Mouse (Mus musculus) liver, embryonic 13.5 days (tissue): Measurements from ENCODE around the gene Dnajc12. TPM values are rescaled to one million over a fixed set of nuclear protein-coding genes. Genes with fewer than 3 reads are reported as not detected.
"Not testable (repeated sequence)": the region's sequence is repeated elsewhere in the genome, so short reads cannot be mapped to it uniquely, and the experiment has no call there.

Experiments
- ATAC-seq: fragments of 200-750 bp; cut with Nextera tagmentation; 2 replicates; pipeline ENCODE4 v1.8.0; 2017; ENCODE audit warnings: low read depth, mild to moderate bottlenecking, moderate number of reproducible peaks, moderate library complexity
- DNase-seq: peaks from one replicate; pipeline ENCODE4 v3.0.0; 2022
- H3K27ac ChIP-seq: fragments of 300-500 bp; sonication (generic); 2 replicates; pipeline ENCODE4 v1.5.1; 2015; ENCODE audit warnings: moderate library complexity, mild to moderate bottlenecking, inconsistent platforms
- H3K27me3 ChIP-seq: fragments of 300-500 bp; sonication (generic); 2 replicates; pipeline ENCODE4 v1.6.1; 2015; ENCODE audit warnings: mild to moderate bottlenecking, inconsistent platforms
- H3K36me3 ChIP-seq: fragments of 300-500 bp; sonication (generic); 2 replicates; pipeline ENCODE4 v1.6.1; 2015; ENCODE audit warnings: mild to moderate bottlenecking, inconsistent platforms
- H3K4me1 ChIP-seq: fragments of 300-500 bp; sonication (generic); replicated peaks from 2 replicates; pipeline ENCODE4 v1.6.1; 2015; ENCODE audit warnings: inconsistent platforms
- H3K4me2 ChIP-seq: fragments of 300-500 bp; sonication (generic); 2 replicates; pipeline ENCODE4 v1.6.1; 2015; ENCODE audit warnings: inconsistent platforms, mild to moderate bottlenecking, moderate library complexity
- H3K4me3 ChIP-seq: fragments of 300-500 bp; sonication (generic); replicated peaks from 2 replicates; pipeline ENCODE4 v1.5.1; 2015; ENCODE audit warnings: mild to moderate bottlenecking, inconsistent platforms
- H3K9ac ChIP-seq: fragments of 300-500 bp; sonication (generic); 2 replicates; pipeline ENCODE4 v1.6.1; 2015; ENCODE audit warnings: mild to moderate bottlenecking, inconsistent platforms
- H3K9me3 ChIP-seq: fragments of 300-500 bp; sonication (generic); replicated peaks from 2 replicates; pipeline ENCODE4 v1.6.1; 2016; ENCODE audit warnings: inconsistent platforms
- WGBS: fragments of 180-500 bp; shearing (Covaris S2); methylation state at CpG from one replicate; pipeline ENCODE4 v1.1.7; 2015; ENCODE audit not compliant: insufficient replicate concordance; 5-methylcytosine and 5-hydroxymethylcytosine counted together
- polyA plus RNA-seq: library from polyadenylated mRNA; unstranded; fragments of >200 nt; fragmentation: Nextera tagmentation; extraction: Ambion mirVana; gene quantifications from 2 replicates; pipeline ENCODE4 v1.2.1, GENCODE M21; 2015

The Dnajc12 gene
- polyA plus RNA-seq, 1 experiment from 2014 or later = 16.5 TPM

DNA sequence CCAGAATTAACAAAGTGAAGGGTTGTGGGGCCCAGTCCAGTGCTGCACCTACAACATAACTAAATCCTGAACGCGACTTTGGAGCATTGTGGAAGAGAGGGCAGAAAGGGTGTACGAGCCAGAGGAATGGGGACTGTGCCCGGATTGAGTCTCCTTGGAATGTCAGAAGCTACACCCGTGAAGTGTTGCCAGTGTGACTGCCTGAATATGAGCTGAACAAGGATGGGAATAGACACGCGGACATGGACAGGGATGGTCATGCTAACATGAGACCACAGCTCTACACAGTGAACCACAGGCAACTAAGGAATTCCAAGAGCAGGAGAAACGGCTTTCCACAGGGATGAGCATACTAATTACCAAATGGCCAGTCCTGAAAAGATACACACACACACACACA, 49.9 kb downstream of the Dnajc12 start:
- 79% methylated on average over 8 of the region's 8 CpGs for WGBS
- Histone ChIP-seq H3K9ac (no peak overlapping the region), H3K36me3 (no peaks in the 10 kb centered on the region), H3K4me3 (no peak overlapping the region), H3K4me2 (no peak overlapping the region), H3K27ac (no peak overlapping the region), H3K4me1 (peaks cover 29% of the 10 kb centered on the region), H3K9me3 (no peaks in the 10 kb centered on the region), H3K27me3 (no peaks in the 10 kb centered on the region)
- DNase-seq = no peak
- no peak for ATAC-seq

GRCm38 (mm10) chr10:63432887-63433286, 50.6 kb downstream of the Dnajc12 start:
- Histone ChIP-seq H3K4me3 (no peak overlapping the region), H3K9me3 (no peaks in the 10 kb centered on the region), H3K4me2 (no peak overlapping the region), H3K27ac (no peak overlapping the region), H3K27me3 (no peaks in the 10 kb centered on the region), H3K9ac (no peak overlapping the region), H3K4me1 (peaks cover 26% of the 10 kb centered on the region), H3K36me3 (no peaks in the 10 kb centered on the region)
- 23% methylated on average over 2 of the region's 2 CpGs for WGBS
- ATAC-seq (no peak), DNase-seq (no peak)

DNA sequence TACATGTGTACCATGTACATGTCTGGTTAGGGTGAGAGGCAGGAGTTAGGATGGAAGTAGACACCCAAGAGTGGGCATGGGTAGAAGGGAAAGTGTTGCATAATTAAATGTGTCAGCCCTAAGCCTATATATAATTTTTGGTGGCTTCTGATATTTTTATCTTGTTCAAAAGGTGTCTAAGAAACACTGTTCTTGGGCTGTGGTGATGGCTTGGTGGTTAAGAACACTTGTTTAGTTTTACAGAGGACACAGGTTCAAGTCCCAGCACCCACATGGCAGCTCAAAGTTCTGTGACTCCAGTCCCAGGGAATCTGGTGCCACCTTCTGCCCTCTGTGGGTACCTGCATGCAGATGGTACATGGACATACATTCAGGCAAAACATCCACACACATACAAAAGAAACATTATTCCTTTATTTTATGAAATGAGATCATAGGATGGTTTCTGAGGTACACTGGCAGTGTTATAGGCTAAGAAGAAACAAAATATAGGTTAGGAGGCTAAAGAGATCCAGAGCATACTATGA, 56.6 kb downstream of the Dnajc12 start:
- DNase-seq (no peak), ATAC-seq (no peak)
- Histone ChIP-seq H3K4me1 (0 out of 2 replicates have a peak, but pooled peaks cover 4% of the 10 kb centered on the region), H3K9me3 (no peaks in the 10 kb centered on the region), H3K27ac (no peak overlapping the region), H3K4me2 (no peak overlapping the region), H3K27me3 (no peaks in the 10 kb centered on the region), H3K36me3 (no peaks in the 10 kb centered on the region), H3K4me3 (no peak overlapping the region), H3K9ac (no peak overlapping the region)

- Histone ChIP-seq H3K4me3 (no peak overlapping the region), H3K9ac (no peak overlapping the region), H3K27ac (no peak overlapping the region), H3K36me3 (no peaks in the 10 kb centered on the region), H3K9me3 (no peaks in the 10 kb centered on the region), H3K4me2 (no peak overlapping the region), H3K4me1 (0 out of 2 replicates have a peak, but pooled peaks cover 4% of the 10 kb centered on the region), H3K27me3 (no peaks in the 10 kb centered on the region)
- ATAC-seq = no peak
- DNase-seq = no peak
- WGBS = 33% methylated on average over 7 of the region's 7 CpGs
Observed at GRCm38 (mm10) chr10:63439694-63440228, 57.5 kb downstream of the Dnajc12 start.

DNA sequence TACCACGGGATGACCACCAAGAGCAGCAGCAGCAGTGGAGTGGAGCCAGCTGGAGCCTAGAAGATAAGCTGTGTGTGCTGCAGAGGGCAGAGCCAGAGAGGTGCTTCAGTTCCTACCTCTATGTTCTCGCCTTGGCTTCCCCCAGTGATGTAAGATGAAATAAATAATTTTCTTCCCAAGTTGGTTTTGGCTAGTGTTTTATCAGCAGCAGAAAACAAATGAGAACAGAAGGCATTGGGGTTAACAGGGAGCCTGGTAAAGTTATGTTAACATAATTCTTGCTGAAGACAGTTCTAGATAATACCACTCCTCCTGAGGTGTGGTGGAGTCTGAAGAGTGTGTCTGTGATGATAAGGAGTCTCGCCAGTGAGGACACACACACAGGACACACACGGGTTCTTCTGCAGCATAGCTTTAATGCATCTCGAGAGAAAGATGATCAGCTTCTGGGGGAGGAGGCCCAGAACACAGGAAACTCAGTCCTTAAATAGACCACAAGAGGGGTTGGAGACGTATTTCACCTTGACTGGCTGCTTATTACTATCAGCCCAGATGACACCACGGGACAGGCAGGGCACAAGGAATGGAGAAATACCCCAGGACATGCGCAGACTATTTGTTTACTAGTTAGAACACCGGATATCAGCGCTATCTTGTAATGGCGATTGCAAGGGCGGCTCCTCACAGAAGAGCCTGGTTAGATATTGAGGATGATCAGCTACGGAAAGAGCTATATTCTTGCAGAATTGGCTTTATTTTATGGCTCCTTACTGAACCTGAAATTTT, 62.6 kb downstream of the Dnajc12 start:
- Histone ChIP-seq H3K4me2 (0 out of 2 replicates have a peak overlapping the region, but pooled peaks have one; percentile 14), H3K27ac (peak overlapping the region; percentile 68)
- DNase-seq, H3K4me3 ChIP-seq, H3K4me1 ChIP-seq, H3K9me3 ChIP-seq, H3K36me3 ChIP-seq, H3K27me3 ChIP-seq, H3K9ac ChIP-seq: not testable (repeated sequence)
- WGBS = 55% methylated on average over 13 of the region's 13 CpGs
- ATAC-seq = peak; percentile 96

- Histone ChIP-seq H3K4me1 (no peaks in the 10 kb centered on the region), H3K9ac (no peak overlapping the region), H3K4me2 (no peak overlapping the region), H3K27me3 (no peaks in the 10 kb centered on the region), H3K4me3 (no peak overlapping the region), H3K9me3 (no peaks in the 10 kb centered on the region), H3K27ac (no peak overlapping the region), H3K36me3 (no peaks in the 10 kb centered on the region)
- DNase-seq (no peak), ATAC-seq (no peak)
- 63% methylated on average over 4 of the region's 4 CpGs for WGBS
Observed at GRCm38 (mm10) chr10:63453926-63454325, 71.7 kb downstream of the Dnajc12 start.

DNA sequence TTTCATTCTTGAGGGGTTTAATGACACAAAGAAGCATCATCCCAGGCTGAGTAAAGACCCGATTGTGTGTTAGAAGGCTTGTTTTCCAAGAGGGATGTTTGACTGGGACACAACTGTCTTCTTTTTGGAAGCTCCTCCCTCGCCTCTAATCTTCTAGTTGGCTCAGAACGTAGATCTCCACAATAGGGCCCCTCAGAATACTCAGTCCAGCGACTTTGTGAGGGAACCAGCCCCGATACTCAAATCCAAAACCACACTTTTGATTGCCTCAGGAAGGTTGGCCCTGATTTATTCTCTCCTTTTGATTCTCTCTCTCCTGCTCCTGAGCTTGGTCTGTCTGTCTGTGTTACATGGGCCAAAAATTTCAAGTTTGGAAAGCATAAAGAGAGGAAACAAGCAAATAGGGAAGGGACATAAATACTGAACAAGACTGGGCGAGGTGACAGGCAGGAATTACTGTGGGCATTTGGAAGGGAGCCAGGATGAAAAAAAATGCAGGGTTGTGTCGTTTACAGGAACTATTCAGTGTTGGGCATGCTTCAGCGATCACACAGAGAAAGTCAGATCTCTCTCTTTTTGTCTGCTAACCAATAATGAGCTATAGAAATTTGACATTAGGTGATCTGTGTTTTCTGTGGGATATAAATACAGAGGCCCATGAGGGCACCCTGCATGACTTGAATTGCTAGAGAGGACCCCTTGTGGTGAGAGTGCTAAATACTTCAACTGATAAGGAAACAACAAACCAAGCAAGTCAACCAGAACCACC, 73.1 kb downstream of the Dnajc12 start:
- DNase-seq = no peak
- ATAC-seq = no peak
- no peak overlapping the region for H3K4me3 ChIP-seq

GRCm38 (mm10) chr10:63457292-63458128, 75.3 kb downstream of the Dnajc12 start:
- H3K27ac ChIP-seq = no peak overlapping the region
- peak overlapping the region; percentile 16; the same call in 1 of the 2 replicates for H3K4me2 ChIP-seq
- no peaks in the 10 kb centered on the region for H3K36me3 ChIP-seq
- no peaks in the 10 kb centered on the region for H3K27me3 ChIP-seq
- no peak overlapping the region for H3K9ac ChIP-seq
- H3K9me3 ChIP-seq = no peaks in the 10 kb centered on the region
- WGBS = 54% methylated on average over 17 of the region's 17 CpGs
- DNase-seq (no peak), ATAC-seq (no peak)
- H3K4me3 ChIP-seq = no peak overlapping the region
- H3K4me1 ChIP-seq = no peaks in the 10 kb centered on the region

More for the DNA sequence above, 73.1 kb downstream of the Dnajc12 start:
- Histone ChIP-seq H3K4me1 (no peaks in the 10 kb centered on the region), H3K27ac (no peak overlapping the region), H3K9ac (no peak overlapping the region), H3K9me3 (no peaks in the 10 kb centered on the region), H3K4me2 (no peak overlapping the region), H3K36me3 (no peaks in the 10 kb centered on the region), H3K27me3 (no peaks in the 10 kb centered on the region)
- WGBS = 49% methylated on average over 8 of the region's 8 CpGs

Other genes starting within 250 kb of the Dnajc12 start
- gene Mypn, start 178.5 kb upstream of the Dnajc12 start, polyA plus RNA-seq = 0.06 and 0.07 TPM in 2 replicates
- 23.9 and 30.0 TPM in 2 replicates for gene Herc4, start 138.6 kb upstream of the Dnajc12 start, polyA plus RNA-seq
- 3.1 and 3.3 TPM in 2 replicates for gene Sirt1, start 739 bp upstream of the Dnajc12 start, polyA plus RNA-seq
- not detected in 2 replicates for gene Gm7075, start 39.3 kb downstream of the Dnajc12 start, polyA plus RNA-seq
- 0.05 and 0.13 TPM in 2 replicates for gene Ctnna3, start 47.7 kb downstream of the Dnajc12 start, polyA plus RNA-seq